Mouse (Mus musculus): ENCODE results near the gene Slc30a9.

DNA sequence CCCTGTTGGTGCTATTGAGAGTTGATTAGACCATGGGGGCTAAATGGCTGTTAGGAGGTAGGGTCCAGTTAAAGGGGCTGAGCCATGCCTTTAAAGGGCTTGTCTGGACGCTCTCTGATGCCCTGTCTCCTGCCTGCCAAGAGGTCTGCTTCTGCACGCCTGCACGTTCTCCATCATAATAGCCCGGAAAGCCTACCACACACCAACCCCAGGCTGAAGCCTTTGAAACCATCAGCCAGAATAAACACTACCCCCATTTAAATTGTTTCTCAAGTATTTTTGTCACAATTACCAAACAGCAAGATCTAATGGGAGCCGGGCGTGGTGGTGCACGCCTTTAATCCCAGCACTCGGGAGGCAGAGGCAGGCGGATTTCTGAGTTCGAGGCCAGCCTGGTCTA, 55.6 kb downstream of the Slc30a9 start:
- TF ChIP-seq POLR2A (IDR thresholded peaks at IDR 0.05; ENCODE audit: low read depth, low read length) (no peak), CTCF (IDR thresholded peaks at IDR 0.05; ENCODE audit: borderline replicate concordance, insufficient read depth, low read length) (no peak)

Data from embryonic fibroblast, embryonic 13.5 days (primary cell).